Mouse (Mus musculus) heart, embryonic 14.5 days (tissue): ENCODE results near the gene Hamp. TPM values are rescaled to one million over a fixed set of nuclear protein-coding genes. Genes with fewer than 3 reads are reported as not detected.
A peak's percentile ranks its signal among the peaks of the same experiment; 100 is the strongest.
"Not testable (repeated sequence)": the region's sequence is repeated elsewhere in the genome, so short reads cannot be mapped to it uniquely, and the experiment has no call there.

ENCODE experiments used
- ATAC-seq: fragments of 200-750 bp; cut with Nextera tagmentation; 2 replicates; pipeline ENCODE4 v1.8.0; 2017; ENCODE audit warnings: low read depth, moderate TSS enrichment; ENCODE audit not compliant: insufficient number of reproducible peaks, insufficient read depth, low FRiP score
- H3K27ac ChIP-seq, 2 experiments: fragments of 200-500 bp in 1 of 2; fragments of 300-500 bp in 1 of 2; sonication (generic) in 1 of 2; replicated peaks in 1 of 2; 2 replicates each; pipeline ENCODE4 v1.5.1; 2012 to 2014; ENCODE audit warnings: low read depth in 2 of 2, low read length in 2 of 2, control low read depth in 1 of 2, mild to moderate bottlenecking in 1 of 2, mixed read lengths in 1 of 2; ENCODE audit not compliant: control insufficient read depth in 1 of 2, insufficient read depth in 1 of 2
- H3K27me3 ChIP-seq: fragments of 300-500 bp; sonication (generic); 2 replicates; pipeline ENCODE4 v1.6.1; 2014; ENCODE audit warnings: mild to moderate bottlenecking, low read length, control low read depth; ENCODE audit not compliant: control insufficient read depth, insufficient read depth
- H3K36me3 ChIP-seq: fragments of 300-500 bp; sonication (generic); 2 replicates; pipeline ENCODE4 v1.6.1; 2014; ENCODE audit warnings: mild to moderate bottlenecking, control low read depth, low read length, mixed read lengths; ENCODE audit not compliant: control insufficient read depth, insufficient read depth
- H3K4me1 ChIP-seq, 2 experiments: fragments of 200-500 bp in 1 of 2; fragments of 300-500 bp in 1 of 2; sonication (generic) in 1 of 2; 2 replicates each; pipeline ENCODE4 v1.6.1; 2012 to 2014; ENCODE audit warnings: low read length in 2 of 2, control low read depth in 1 of 2, mixed read lengths in 1 of 2; ENCODE audit not compliant: control insufficient read depth in 2 of 2, insufficient read depth in 2 of 2
- H3K4me2 ChIP-seq: fragments of 300-500 bp; sonication (generic); 2 replicates; pipeline ENCODE4 v1.6.1; 2014; ENCODE audit warnings: mild to moderate bottlenecking, low read length
- H3K4me3 ChIP-seq, 2 experiments: fragments of 200-500 bp in 1 of 2; fragments of 300-500 bp in 1 of 2; sonication (generic) in 1 of 2; 2 replicates each; pipeline ENCODE4 v1.5.1; 2012 to 2014; ENCODE audit warnings: low read length in 2 of 2, mild to moderate bottlenecking in 2 of 2, control low read depth in 1 of 2, low read depth in 1 of 2, moderate library complexity in 1 of 2; ENCODE audit not compliant: control insufficient read depth in 1 of 2, insufficient read depth in 1 of 2
- H3K9ac ChIP-seq: fragments of 300-500 bp; sonication (generic); 2 replicates; pipeline ENCODE4 v1.6.1; 2014; ENCODE audit warnings: mild to moderate bottlenecking, low read length
- H3K9me3 ChIP-seq: fragments of 300-500 bp; sonication (generic); 2 replicates; pipeline ENCODE4 v1.6.1; 2016; ENCODE audit warnings: low read length, control low read depth; ENCODE audit not compliant: control insufficient read depth
- WGBS: fragments of 180-500 bp; shearing (Covaris S2); extraction: QIAGEN DNeasy Blood & Tissue Kit; methylation state at CpG from one replicate; pipeline ENCODE4 v1.1.7; 2014; 5-methylcytosine and 5-hydroxymethylcytosine counted together
- polyA plus RNA-seq: library from polyadenylated mRNA; unstranded; fragments of >200 nt; fragmentation: Nextera tagmentation; extraction: Ambion mirVana; gene quantifications from 2 replicates; pipeline ENCODE4 v1.2.1, GENCODE M21; 2014

Hamp gene
- polyA plus RNA-seq, 1 experiment from 2014 or later = not detected

DNA sequence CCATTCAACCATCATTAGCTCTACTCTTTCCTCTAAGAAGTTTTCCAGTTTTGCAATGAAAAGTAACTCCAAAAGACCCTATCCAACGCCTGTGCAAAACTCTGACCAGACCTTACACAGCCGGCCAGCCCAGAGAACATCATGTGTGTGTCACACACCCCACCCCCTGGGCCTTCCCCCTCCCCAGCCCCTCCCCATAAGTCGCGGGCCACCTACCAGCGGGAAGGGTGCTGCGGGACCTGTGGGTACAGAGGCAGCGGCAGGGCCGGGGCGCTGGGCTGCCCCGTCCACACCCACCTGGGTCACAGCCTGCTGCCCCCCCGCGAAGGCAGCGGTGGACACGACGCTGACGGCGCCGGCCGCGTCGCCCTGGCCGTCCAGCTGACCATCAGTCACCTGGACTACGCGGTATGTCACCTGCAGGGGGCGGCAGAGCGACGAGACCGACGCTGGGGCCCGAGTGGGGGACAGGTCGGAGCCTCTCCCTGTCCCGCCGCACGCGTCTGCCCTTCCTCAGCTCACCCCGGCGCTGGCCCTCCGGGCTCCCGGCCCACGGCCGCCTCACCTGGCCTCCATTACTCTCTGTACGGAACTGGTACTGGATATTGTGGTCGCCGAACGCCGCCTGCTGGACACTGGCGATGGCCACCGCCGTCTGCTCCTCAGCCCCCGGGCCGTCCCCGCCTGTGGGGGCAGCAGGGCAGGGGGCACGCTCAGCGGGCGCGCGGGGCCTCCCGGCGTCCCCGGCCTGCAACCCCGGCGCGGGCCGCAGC is 11.9 kb upstream of the Hamp start:
- Histone ChIP-seq H3K27me3 (no peaks in the 10 kb centered on the region), H3K4me1 (peaks cover 11 to 19% of the 10 kb centered on the region in 2 experiments), H3K9ac (peak overlapping the region; percentile 99), H3K4me3 (peak overlapping the region; percentile 85 to 89), H3K36me3 (peaks cover 64% of the 10 kb centered on the region), H3K4me2 (peak overlapping the region; percentile 74), H3K27ac (peak overlapping the region; percentile 73 to 99), H3K9me3 (no peaks in the 10 kb centered on the region)
- WGBS = under 1% methylated on average over 53 of the region's 64 CpGs
- ATAC-seq = peak; percentile 75

DNA sequence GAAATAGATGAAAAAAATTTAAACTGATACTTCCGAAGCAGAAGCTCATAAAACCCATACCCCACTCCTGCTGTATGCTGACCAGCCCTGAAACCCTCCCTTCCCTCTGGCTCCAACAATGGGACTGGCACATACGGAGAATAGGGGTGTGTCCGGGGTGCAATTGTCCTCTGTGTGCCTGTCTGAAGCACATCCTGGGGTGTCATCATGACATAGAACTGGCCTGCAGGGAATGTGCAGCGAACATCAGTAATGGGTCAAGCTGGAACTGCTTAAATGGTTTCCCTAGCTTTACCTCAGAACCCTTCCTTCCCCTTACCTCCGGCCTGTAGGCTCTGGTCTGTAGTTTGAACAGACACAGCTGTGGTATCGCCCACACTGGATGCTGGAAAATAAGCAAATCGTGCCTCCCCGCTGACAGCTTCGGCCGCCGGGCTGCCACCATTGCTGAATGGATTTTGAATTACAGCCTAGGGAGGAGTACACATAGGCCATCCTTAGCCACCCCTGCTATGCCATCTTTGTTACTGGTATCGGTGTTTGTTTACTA is 11.2 kb upstream of the Hamp start:
- Histone ChIP-seq H3K4me2 (peak overlapping the region; percentile 74), H3K36me3 (peaks cover 71% of the 10 kb centered on the region), H3K27me3 (no peaks in the 10 kb centered on the region), H3K27ac (no peak overlapping the region), H3K9ac (peak overlapping the region; percentile 99; the same call in 1 of the 2 replicates), H3K4me1 (peaks cover 11 to 19% of the 10 kb centered on the region in 2 experiments), H3K9me3 (no peaks in the 10 kb centered on the region), H3K4me3 (peak overlapping the region in 1 of 2 experiments; percentile 85; a peak in 3 of 4 replicates)
- WGBS = 92% methylated on average over 12 of the region's 12 CpGs
- no peak for ATAC-seq

- Histone ChIP-seq H3K4me2 (no peak overlapping the region), H3K27ac (no peak overlapping the region), H3K27me3 (no peaks in the 10 kb centered on the region), H3K4me1 (peaks cover 11 to 19% of the 10 kb centered on the region in 2 experiments), H3K4me3 (no peak overlapping the region), H3K36me3 (peaks cover 73% of the 10 kb centered on the region), H3K9me3 (no peaks in the 10 kb centered on the region), H3K9ac (no peak overlapping the region)
- 67% methylated on average over 3 of the region's 3 CpGs for WGBS
- ATAC-seq = no peak
These were observed 10.2 kb upstream of the Hamp start for GRCm38 (mm10) chr7:30954036-30954435.

DNA sequence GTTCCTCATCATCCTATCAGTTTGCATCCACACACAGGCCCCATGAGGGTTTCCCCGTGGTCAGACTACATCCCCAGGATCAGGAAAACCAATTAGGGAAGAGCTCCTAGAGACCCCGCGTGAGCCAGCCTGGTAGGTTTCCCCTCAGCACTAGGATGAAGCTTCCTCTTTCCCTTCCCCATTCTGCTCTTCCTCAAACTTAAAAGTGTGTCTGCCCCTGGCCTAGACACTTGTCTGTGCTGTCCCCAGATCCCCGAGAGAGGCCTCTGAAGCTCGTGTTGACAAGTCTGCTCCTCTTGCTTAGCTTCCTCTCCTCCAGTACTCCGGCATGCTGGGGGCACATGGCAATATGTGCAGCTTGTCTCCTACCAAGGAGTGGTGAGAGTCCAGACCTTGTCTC is 9.6 kb upstream of the Hamp start:
- no peak for ATAC-seq
- peaks cover 10 to 16% of the 10 kb centered on the region in 2 experiments for H3K4me1 ChIP-seq
- H3K4me3 ChIP-seq = no peak overlapping the region
- no peaks in the 10 kb centered on the region for H3K27me3 ChIP-seq
- no peaks in the 10 kb centered on the region for H3K9me3 ChIP-seq
- peaks cover 72% of the 10 kb centered on the region for H3K36me3 ChIP-seq
- 85% methylated on average over 6 of the region's 6 CpGs for WGBS
- no peak overlapping the region for H3K27ac ChIP-seq
- H3K9ac ChIP-seq = no peak overlapping the region
- no peak overlapping the region for H3K4me2 ChIP-seq

GRCm38 (mm10) chr7:30952441-30953265 is 8.8 kb upstream of the Hamp start:
- Histone ChIP-seq H3K4me3 (no peak overlapping the region), H3K4me1 (peaks cover 3 to 9% of the 10 kb centered on the region in 2 experiments; a peak in 3 of 4 replicates), H3K4me2 (no peak overlapping the region), H3K36me3 (peaks cover 68% of the 10 kb centered on the region), H3K27ac (no peak overlapping the region), H3K9me3 (no peaks in the 10 kb centered on the region), H3K27me3 (no peaks in the 10 kb centered on the region), H3K9ac (no peak overlapping the region)
- no peak for ATAC-seq
- WGBS = 90% methylated on average over 16 of the region's 16 CpGs

DNA sequence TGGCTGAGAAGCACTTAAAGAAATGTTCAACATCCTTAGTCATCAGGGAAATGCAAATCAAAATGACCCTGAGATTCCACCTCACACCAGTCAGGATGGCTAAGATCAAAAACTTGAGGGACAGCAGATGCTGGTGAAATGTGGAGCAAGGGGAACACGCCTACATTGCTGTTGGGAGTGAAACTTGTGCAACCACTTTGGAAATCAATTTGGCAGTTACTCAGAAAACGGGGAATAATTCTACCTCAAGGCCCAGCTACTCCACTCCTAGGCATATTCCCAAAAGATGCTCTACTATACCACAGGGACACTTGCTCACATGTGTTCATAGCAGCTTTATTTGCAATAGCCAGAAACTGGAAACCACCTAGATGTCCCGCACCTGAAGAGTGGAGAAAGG is 6.1 kb upstream of the Hamp start:
- H3K9ac ChIP-seq, H3K4me2 ChIP-seq, H3K4me3 ChIP-seq, H3K27ac ChIP-seq, H3K4me1 ChIP-seq, H3K9me3 ChIP-seq, H3K27me3 ChIP-seq, ATAC-seq: not testable (repeated sequence)
- WGBS = 91% methylated on average over 3 of the region's 3 CpGs
- peaks cover 82% of the 10 kb centered on the region for H3K36me3 ChIP-seq

DNA sequence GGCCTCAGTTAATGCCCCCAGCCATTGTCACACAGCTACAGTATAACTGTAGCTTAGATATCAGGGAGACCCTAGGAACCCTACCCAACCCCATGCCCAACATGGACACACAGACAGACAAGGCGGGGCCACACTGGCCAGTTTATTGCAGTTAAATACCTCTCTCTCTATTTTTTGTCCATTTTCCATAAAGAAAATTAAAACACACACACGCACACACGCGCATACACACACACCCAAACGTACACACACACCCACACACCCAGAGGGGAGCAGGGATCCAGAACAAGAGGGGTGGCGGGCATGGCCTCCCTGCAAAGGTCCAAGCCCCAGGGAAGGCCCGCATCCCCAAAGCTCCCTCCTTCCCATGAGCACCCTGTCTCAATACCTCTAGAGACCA is 2.0 kb upstream of the Hamp start:
- 95% methylated on average over 7 of the region's 7 CpGs for WGBS
- Histone ChIP-seq H3K27me3 (no peaks in the 10 kb centered on the region), H3K4me1 (no peaks in the 10 kb centered on the region), H3K9ac (no peak overlapping the region), H3K4me2 (no peak overlapping the region), H3K4me3 (no peak overlapping the region), H3K27ac (no peak overlapping the region), H3K36me3 (peaks cover 42% of the 10 kb centered on the region), H3K9me3 (no peaks in the 10 kb centered on the region)
- no peak for ATAC-seq
